Mouse (Mus musculus) adrenal gland, postnatal 36 days (tissue): ENCODE results near the gene Lrrc4. TPM values are rescaled to one million over a fixed set of nuclear protein-coding genes. Genes with fewer than 3 reads are reported as not detected.

Experiments
- DNase-seq, 2 experiments: peaks; one replicate each; pipeline ENCODE4 v3.0.0; 2021; ENCODE audit warnings: mixed read lengths in 1 of 2
- total RNA-seq, 2 experiments: library from RNA; stranded (reverse); gene quantifications; 2 replicates each; pipeline ENCODE4 v1.2.3; 2021

Lrrc4 gene
- total RNA-seq, 2 experiments from 2014 or later, result 5.3 to 9.2 TPM

- DNase-seq, result no peak
These were observed 23.1 kb upstream of the Lrrc4 start for GRCm38 (mm10) chr6:28854598-28854997.

- DNase-seq, result no peak
These were observed 22.1 kb upstream of the Lrrc4 start for GRCm38 (mm10) chr6:28853654-28854053.

DNA sequence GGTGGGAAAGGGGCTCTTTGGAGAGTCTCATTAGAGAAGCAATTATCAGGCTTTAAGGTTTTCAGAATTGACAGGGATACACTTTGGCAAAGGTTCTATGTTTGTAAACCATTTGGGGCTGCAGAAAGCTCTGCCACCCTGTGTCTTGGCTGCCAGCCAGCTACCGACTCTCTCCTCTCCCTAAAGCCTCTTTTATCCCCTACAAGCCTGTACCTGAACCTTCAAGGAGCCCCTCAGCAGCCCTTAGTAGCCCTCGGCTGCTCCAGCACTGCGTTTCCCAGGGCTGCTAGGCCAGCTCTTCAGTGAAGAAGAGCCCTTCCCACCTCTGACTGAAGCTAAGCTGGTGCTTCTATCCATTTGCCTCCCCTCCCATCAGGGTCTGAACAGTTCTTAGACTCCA, 21.6 kb upstream of the Lrrc4 start:
- DNase-seq, result no peak

GRCm38 (mm10) chr6:28852342-28852741, 20.8 kb upstream of the Lrrc4 start:
- DNase-seq, result no peak

GRCm38 (mm10) chr6:28850326-28850900, 18.9 kb upstream of the Lrrc4 start:
- DNase-seq, result peak; percentile 38 to 63

GRCm38 (mm10) chr6:28849317-28849716, 17.8 kb upstream of the Lrrc4 start:
- DNase-seq, result no peak

DNA sequence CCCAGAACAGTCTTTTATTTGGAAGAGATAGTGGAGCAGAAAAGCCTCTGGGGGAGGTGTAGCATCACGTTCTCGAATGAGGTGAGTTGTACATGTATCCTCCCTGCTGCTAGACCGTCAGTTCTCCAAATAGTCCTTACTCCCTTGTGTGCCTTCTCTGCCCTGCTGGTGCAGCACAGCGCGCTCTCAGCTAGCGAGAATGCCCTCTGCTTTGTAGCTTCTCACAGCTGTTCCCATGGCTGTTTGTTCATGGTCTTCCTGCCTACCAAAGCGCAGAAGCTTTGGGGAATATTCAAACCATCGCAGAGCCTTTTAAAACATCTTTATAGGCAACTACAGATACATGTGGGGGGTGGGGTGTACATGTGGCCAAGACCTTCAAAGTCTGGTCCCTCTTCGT, 17.3 kb upstream of the Lrrc4 start:
- DNase-seq, result no peak

GRCm38 (mm10) chr6:28848285-28848794, 16.8 kb upstream of the Lrrc4 start:
- DNase-seq, result no peak

GRCm38 (mm10) chr6:28847616-28848015, 16.1 kb upstream of the Lrrc4 start:
- DNase-seq, result no peak

DNA sequence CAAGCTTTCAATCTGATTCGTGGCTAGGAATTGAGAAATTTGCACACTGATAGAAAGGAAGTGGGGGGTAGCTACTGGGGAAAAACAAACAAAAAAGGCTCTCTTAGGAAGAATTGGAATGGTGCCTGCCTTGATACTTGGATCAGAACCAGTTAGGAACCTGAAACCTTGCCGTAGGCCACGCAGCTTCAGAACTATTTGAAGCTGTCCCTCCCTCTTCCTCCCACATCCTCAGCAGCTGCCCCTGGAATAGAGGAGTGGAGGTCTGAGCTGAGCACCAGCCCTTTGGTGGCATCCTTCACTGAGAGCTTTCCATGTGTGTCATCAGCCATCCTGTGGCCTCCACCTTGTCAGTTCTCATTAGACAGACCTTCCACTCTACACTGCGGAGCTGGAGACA, 14.1 kb upstream of the Lrrc4 start:
- no peak for DNase-seq

- peak in 1 of 2 experiments; percentile 38 for DNase-seq
These were observed 11.1 kb upstream of the Lrrc4 start for GRCm38 (mm10) chr6:28842375-28843276.

- peak; percentile 68 to 77 for DNase-seq
These were observed 10.0 kb upstream of the Lrrc4 start for GRCm38 (mm10) chr6:28841569-28841968.

GRCm38 (mm10) chr6:28836600-28836999, 5.1 kb upstream of the Lrrc4 start:
- DNase-seq, result no peak

- no peak for DNase-seq
These were observed 2.5 kb upstream of the Lrrc4 start for GRCm38 (mm10) chr6:28834046-28834445.

GRCm38 (mm10) chr6:28833380-28833822, 1.9 kb upstream of the Lrrc4 start:
- DNase-seq, result peak; percentile 65 to 76

GRCm38 (mm10) chr6:28832751-28833291, 1.3 kb upstream of the Lrrc4 start:
- peak; percentile 46 to 58 for DNase-seq

DNA sequence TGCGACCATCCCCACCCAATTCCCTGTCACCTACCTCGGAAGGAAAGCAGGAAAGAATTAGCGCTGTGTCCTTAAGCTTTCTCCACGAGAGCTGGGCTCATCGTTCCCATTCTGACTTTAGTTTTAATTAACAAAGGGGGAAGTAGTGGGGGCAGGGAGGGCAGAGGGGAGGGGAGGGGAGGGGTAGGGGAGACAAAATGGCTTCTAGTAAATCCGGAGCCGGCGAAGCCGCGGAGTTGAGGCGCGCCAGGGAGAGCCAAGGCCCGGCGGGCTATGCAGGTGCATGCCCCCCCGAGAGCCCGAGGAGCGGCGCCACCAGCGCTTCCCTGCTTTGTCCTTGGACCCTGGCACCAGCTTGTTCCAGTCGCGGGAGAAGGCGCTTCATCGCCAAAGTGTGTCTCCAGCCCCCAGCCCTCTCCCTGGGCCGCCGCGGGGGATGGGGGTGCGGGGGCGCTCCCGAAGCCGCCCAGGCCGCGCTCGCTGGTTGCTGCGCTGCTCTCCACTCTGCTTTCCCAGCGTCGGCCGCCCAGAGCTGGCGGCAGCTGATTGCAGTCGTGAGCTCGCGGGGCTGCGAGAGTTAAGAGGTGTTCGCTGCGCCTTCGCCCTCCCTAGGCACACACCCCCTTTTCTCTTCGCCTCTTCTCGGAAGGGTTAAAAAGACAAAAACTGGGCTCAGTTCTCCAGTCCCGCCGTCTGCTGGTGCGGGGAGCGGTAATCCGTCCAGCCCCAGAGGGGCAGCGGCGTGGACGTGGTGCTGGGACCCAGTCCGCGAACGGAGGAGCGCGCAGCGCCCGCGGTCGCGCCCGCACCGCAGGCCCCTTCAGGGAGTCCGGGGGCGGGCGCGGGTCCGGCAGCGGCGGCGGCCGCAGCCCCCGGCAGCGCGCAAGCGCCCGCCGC, 555 bp upstream of the Lrrc4 start:
- peak; percentile 63 to 72 for DNase-seq

- DNase-seq, result peak in 1 of 2 experiments; percentile 48
These were observed 1.2 kb downstream of the Lrrc4 start for GRCm38 (mm10) chr6:28830306-28830705.

DNA sequence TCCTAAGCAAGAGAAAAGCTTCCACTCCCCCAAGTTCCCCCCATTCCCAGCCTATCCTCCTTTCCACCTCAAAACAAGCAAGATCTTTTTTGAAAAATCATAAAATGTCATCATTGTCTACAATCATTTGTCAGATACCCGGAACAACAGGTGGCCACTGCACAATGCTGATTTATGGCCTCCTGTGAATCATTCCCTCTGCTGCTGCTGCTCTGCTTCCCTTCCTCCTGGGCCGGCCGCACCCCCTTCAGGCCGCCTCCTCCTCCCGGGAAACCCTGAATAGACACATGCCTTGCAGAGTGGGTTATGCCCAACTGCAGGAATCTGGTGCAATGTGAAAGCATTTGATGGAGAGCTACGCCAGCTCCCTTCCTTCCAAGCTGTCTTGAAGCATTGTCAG, 3.0 kb downstream of the Lrrc4 start:
- DNase-seq, result peak; percentile 69 to 79

GRCm38 (mm10) chr6:28827565-28827964, 4.0 kb downstream of the Lrrc4 start:
- no peak for DNase-seq

DNA sequence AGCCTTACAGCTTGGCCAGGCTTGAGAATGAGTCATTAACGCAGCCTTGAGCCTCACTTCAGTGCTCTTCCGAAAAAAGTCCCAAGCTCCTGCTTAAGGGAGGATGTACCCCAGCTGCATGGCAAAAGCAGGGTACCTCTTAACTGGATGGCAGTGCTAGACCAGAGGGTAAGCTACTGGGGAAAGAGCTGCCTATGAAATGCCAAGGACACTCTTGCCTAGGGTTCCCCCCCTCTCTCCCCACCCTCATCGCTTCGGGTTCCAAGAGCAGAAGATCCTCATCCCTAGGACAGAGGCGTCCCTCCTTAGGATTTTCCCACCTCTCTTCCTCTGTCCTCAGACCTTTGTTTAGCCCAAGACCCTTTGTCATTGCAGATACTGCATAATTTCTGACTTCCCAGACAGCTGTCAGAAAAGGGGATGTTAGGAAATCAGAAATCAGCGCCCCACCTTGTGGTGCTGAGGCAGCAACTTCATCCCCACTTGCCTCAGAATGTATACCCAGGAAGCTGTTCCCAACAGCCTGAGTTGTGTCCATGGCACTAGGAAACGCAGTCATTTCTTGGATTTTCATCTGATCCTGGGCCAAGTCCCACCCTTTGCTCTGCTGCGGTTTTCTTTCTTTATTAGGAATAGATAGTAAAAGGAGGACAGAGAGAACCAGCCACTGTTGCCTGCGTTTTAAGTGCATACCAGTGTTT, 4.7 kb downstream of the Lrrc4 start:
- DNase-seq, result peak; percentile 23 to 50
